Mouse (Mus musculus) liver, postnatal 0 days (tissue): ENCODE results near the gene Snx9.

Experiments
- CTCF ChIP-seq: sonication (generic); IDR thresholded peaks from 2 replicates; pipeline ENCODE4 v1.5.1; 2016; ENCODE audit warnings: antibody characterized with exemption, low read depth
- EP300 ChIP-seq: IDR thresholded peaks from 2 replicates; pipeline ENCODE4 v1.6.1; 2016; ENCODE audit warnings: antibody characterized with exemption, low read depth, mild to moderate bottlenecking

DNA sequence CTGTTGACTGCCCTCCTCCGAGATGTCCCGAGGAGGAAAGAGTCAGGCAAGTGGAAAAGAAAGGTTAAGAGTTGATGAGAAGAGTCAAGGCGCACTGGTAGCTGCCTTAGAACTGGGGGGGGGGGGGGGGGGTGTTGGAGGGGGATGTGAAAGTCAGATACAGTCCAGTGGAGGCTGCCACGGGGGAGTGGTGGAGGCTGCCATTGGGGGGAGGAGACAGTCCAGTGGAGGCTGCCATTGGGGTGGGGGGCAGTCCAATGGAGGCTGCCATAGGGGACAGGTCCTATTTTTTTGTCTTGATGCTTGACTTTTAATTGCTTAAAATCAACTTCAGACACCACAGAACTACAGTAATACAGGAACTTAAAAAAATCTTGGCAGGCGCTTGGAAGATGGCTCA, 91.0 kb downstream of the Snx9 start:
- no peak for TF ChIP-seq CTCF
- TF ChIP-seq EP300: no peak
